Mouse (Mus musculus) right cerebral cortex, adult 2 months (tissue): ENCODE measurements around the gene St8sia1.

Source experiments
- DNase-seq, 2 experiments: peaks; one replicate each; pipeline ENCODE4 v3.0.0; 2021 to 2022; ENCODE audit warnings: low spot score in 2 of 2

St8sia1 gene

GRCm38 (mm10) chr6:142979665-142980660, 15.7 kb upstream of the St8sia1 start:
- no peak for DNase-seq

GRCm38 (mm10) chr6:142977221-142977620, 13.0 kb upstream of the St8sia1 start:
- DNase-seq: no peak

GRCm38 (mm10) chr6:142973289-142973688, 9.0 kb upstream of the St8sia1 start:
- DNase-seq: no peak

- no peak for DNase-seq
Observed at GRCm38 (mm10) chr6:142972205-142972604, 8.0 kb upstream of the St8sia1 start.

GRCm38 (mm10) chr6:142967407-142967806, 3.2 kb upstream of the St8sia1 start:
- no peak for DNase-seq

- DNase-seq: peak; percentile 87 to 88
Observed at GRCm38 (mm10) chr6:142964531-142965385, 506 bp upstream of the St8sia1 start.

- peak; percentile 26 to 34 for DNase-seq
Observed at GRCm38 (mm10) chr6:142963480-142964075, 674 bp downstream of the St8sia1 start.

GRCm38 (mm10) chr6:142962881-142963280, 1.4 kb downstream of the St8sia1 start:
- DNase-seq: no peak

- no peak for DNase-seq
Observed at GRCm38 (mm10) chr6:142962476-142962875, 1.8 kb downstream of the St8sia1 start.

GRCm38 (mm10) chr6:142961721-142962455, 2.4 kb downstream of the St8sia1 start:
- no peak for DNase-seq

GRCm38 (mm10) chr6:142956556-142956955, 7.7 kb downstream of the St8sia1 start:
- no peak for DNase-seq

GRCm38 (mm10) chr6:142955281-142955680, 9.0 kb downstream of the St8sia1 start:
- no peak for DNase-seq

- DNase-seq: no peak
Observed at GRCm38 (mm10) chr6:142953189-142953588, 11.1 kb downstream of the St8sia1 start.

- no peak for DNase-seq
Observed at GRCm38 (mm10) chr6:142952361-142952954, 11.8 kb downstream of the St8sia1 start.

GRCm38 (mm10) chr6:142951564-142952308, 12.5 kb downstream of the St8sia1 start:
- no peak for DNase-seq

GRCm38 (mm10) chr6:142950354-142950753, 13.9 kb downstream of the St8sia1 start:
- no peak for DNase-seq

- DNase-seq: peak; percentile 43 to 57
Observed at GRCm38 (mm10) chr6:142948955-142949357, 15.3 kb downstream of the St8sia1 start.

- DNase-seq: no peak
Observed at GRCm38 (mm10) chr6:142947029-142947428, 17.2 kb downstream of the St8sia1 start.

- no peak for DNase-seq
Observed at GRCm38 (mm10) chr6:142946069-142946871, 18.0 kb downstream of the St8sia1 start.
